Mouse (Mus musculus) bone marrow macrophage, adult 2 months (primary cell): ENCODE results near the gene Erich3. TPM values are rescaled to one million over a fixed set of nuclear protein-coding genes. Genes with fewer than 3 reads are reported as not detected.

ENCODE experiments used
- H3K27ac ChIP-seq: 2 replicates; pipeline ENCODE4 v1.5.1; 2012; ENCODE audit warnings: low read depth, low read length; ENCODE audit not compliant: insufficient read depth
- H3K4me1 ChIP-seq: 2 replicates; pipeline ENCODE4 v1.6.1; 2012; ENCODE audit warnings: low read length; ENCODE audit not compliant: control insufficient read depth, insufficient read depth
- H3K4me3 ChIP-seq: 2 replicates; pipeline ENCODE4 v1.5.1; 2012; ENCODE audit warnings: mild to moderate bottlenecking, low read length, moderate library complexity; ENCODE audit not compliant: insufficient read depth
- CTCF ChIP-seq: IDR thresholded peaks from 2 replicates; pipeline ENCODE4 v1.5.1; 2012; ENCODE audit warnings: low read depth, mild to moderate bottlenecking, low read length, moderate library complexity
- POLR2A ChIP-seq: IDR thresholded peaks from 2 replicates; pipeline ENCODE4 v1.6.1; 2012; ENCODE audit warnings: mild to moderate bottlenecking, low read depth, low read length, borderline replicate concordance
- polyA plus RNA-seq: library from polyadenylated mRNA; stranded (reverse); fragments of >200 nt; gene quantifications from 2 replicates; pipeline ENCODE4 v1.2.4, GENCODE M21; 2012; ENCODE audit not compliant: missing spikeins, insufficient read depth, insufficient read length

Erich3 gene
- polyA plus RNA-seq, 1 experiment: not detected

DNA sequence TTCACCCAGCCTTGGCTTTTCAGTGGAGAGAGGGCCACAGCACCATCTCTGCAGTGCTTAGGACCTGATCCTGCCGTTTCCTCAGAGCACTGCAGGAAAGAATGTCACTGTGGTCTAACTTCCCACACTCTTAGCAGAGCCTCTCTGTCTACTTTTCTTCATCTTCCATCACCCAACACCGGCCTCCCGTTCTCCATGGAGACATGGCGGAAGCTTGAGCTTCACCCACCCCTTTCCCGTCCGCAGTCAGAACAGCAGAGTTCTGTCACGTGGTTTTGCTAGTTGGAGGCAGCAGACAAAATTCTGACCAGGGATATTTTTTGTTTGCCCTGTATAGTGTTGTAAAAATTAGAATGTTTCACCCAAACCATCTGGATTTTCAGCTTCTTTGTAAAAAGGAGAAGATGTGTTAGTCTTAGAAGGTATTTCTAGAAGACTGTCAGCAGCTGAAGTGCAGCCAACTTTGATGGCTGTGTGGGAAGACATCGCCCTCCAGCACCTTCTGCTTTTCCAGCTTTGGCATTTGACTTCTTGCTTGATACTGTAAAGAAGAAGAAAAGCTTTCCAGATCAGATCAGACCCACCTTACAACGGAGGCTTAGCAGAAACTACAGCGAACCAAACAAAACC is 12.4 kb upstream of the Erich3 start:
- H3K4me3 ChIP-seq: no peak overlapping the region
- TF ChIP-seq POLR2A: no peak
- TF ChIP-seq CTCF: no peak
- no peak overlapping the region for H3K27ac ChIP-seq
- no peaks in the 10 kb centered on the region for H3K4me1 ChIP-seq

DNA sequence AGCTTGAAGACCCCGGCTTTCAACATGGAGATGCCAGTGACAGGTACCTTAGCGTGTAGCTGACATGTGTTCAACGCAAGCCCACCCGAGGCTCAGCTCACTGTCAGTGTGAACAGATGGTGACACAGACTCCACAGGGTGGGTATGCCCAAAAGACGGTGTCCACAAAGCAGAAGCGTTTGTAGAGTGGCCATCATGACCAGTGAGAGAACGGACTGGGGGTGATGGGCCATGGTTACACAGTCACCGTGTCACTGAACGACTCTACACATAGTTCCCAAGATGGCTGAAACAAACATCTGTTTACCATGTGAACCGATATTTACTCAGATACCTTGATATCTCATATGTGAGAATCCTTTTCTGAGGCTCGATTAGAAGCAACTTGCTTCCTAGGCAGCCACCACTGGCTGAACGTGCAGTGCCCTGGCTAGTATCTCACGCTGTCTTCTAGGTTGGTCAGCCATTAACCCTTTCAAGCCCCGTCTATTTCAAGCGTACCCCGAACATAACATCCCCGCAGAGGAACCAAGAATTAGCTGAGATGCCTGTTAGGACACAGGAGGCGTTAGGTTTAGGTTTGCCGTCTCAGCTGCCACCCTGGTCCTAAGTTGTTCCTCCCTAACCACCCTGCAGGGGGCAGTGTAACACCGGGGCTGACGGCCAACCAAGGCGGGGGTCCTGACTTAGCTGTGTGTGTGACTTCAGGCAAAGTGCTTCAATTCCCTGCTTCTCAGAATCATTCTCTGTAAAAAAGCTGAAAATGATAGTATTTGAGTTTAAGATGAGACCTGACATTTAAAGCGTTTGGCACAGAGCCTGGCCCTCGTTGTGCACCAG is 10.9 kb upstream of the Erich3 start:
- no peak overlapping the region for H3K4me3 ChIP-seq
- H3K27ac ChIP-seq: no peak overlapping the region
- TF ChIP-seq POLR2A: no peak
- peak; percentile 93 for TF ChIP-seq CTCF
- H3K4me1 ChIP-seq: no peaks in the 10 kb centered on the region

DNA sequence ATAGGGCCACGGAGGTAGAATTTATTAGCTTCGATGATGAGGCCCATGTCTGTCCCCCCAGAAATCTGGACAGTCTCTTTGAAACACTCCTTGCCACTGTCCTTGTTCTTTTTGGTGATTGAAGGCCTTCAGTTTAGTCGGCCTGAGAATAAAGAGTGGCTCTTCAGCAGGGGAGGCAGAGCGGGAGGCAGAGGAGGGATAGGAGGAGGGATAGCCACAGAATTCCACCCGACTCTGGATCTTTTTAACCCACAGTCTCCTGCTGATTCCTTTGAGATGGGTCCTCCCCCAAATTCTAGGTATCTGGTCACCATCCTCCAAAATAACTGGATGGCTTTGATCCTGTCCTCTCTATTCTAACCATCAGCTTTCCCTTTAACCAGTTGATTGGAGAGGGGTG is 10.2 kb upstream of the Erich3 start:
- H3K4me3 ChIP-seq: no peak overlapping the region
- H3K27ac ChIP-seq: no peak overlapping the region
- TF ChIP-seq CTCF (no peak), POLR2A (no peak)

DNA sequence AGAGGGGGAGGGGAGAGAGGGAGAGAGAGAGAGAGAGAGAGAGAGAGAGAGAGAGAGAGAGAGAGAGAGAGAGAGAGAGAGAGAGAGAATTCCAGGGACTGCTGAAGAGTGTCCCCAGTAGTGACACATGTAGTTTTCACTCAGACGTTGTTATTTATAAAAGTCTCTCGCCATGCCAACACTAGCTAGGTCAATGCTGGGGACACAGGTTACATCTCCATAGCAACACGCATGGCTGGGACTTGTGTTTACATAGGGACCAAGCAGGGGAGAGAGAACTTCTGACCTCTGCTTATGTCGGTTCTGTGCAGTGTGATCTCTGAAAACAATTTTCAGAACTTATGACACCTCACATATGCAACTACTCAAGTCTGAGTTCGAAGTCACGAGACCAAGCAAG is 9.4 kb upstream of the Erich3 start:
- TF ChIP-seq POLR2A: no peak
- no peak for TF ChIP-seq CTCF
- Histone ChIP-seq H3K4me1 (no peaks in the 10 kb centered on the region), H3K27ac (no peak overlapping the region), H3K4me3 (no peak overlapping the region)

More for the DNA sequence above, 10.2 kb upstream of the Erich3 start:
- H3K4me1 ChIP-seq: no peaks in the 10 kb centered on the region

DNA sequence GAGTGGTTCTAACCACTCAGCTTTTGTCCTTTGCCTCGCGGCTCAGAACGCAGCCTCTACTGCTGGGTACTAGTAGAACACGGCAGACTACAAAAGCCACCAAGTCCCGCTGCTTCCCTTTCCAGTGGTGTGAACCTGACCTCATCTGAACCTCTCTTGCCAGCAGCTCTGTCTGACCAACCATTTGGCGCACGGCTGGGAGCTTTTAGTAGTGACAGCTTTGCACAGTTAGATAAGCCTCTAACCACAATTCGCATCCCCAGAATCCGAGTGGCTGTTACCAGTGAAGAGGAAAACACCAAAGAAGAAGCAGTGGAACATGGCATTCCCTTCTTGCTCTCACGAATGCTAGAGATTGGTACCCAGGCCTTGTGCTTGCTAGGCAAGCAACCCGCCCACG is 8.8 kb upstream of the Erich3 start:
- Histone ChIP-seq H3K4me3 (no peak overlapping the region), H3K4me1 (no peaks in the 10 kb centered on the region), H3K27ac (no peak overlapping the region)
- TF ChIP-seq POLR2A: no peak
- no peak for TF ChIP-seq CTCF

DNA sequence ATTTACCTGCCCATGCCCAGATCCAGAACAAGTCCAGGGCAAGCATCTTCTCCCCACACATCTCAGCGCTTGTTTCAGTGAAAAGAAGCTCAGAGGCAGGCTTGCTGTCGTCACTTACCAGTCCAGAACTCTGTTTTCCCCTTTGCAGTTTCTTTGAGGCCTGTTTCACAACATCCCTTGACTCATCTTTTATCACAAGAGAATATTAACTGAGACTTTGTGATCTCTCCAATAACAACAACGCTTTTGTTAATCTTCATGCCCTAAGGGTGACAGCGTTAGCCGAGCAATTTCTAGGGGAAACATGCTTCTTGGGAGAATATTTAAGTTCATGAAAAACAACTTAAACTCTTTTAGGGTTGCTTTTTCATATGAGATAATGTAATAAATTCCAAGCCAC is 7.9 kb upstream of the Erich3 start:
- Histone ChIP-seq H3K27ac (no peak overlapping the region), H3K4me1 (no peaks in the 10 kb centered on the region), H3K4me3 (no peak overlapping the region)
- TF ChIP-seq POLR2A (no peak), CTCF (no peak)

DNA sequence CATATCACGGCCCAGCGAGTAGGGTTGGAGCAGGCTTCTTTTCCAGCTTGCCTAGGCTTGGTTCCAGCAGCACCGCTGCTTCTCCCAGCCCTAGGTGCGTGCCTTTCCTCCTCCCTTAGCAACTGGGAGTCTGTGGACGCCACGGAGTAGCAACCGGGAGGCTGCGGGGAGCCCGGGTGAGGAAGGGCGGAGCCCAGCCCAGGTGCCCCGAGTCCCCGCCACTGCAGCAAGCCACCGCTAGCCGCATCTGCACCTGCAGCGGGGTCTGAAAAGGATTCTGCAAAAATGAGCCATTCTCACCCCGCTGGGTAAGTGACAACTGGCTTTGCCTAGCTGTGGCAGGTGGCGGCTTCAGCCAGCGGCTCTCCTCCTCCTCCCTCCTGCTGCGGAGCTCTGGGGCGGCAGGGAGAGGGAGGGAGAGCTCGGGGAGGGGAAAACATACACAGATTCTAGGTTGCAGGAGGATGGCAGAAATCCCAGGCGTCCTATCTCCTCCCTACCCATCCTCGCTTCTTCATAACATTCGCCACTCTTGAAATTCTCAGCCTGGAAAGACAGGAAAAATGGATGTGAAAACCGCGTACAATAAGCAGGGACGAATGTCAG is 420 bp downstream of the Erich3 start:
- Histone ChIP-seq H3K27ac (no peak overlapping the region), H3K4me1 (no peaks in the 10 kb centered on the region), H3K4me3 (no peak overlapping the region)
- no peak for TF ChIP-seq POLR2A
- no peak for TF ChIP-seq CTCF

DNA sequence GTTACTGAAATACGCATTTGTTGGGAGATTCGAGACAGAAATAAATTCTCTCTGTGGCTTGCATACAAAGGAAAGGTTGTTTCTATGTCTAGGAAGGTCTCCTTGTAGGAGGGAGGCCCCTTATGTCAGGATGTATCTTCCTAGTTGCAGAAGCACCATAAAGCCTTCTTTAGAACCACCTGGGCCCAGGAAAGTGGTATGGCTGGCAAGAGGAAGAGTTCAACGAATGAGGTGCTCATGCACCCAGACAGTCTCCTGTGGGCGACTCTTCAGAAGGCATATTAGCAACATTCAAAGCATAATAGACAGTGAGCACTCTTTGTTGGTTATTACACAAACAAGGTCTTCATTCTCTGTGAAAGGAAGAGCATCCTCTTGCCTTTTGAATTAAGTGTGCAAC is 977 bp downstream of the Erich3 start:
- Histone ChIP-seq H3K27ac (no peak overlapping the region), H3K4me1 (no peaks in the 10 kb centered on the region), H3K4me3 (no peak overlapping the region)
- TF ChIP-seq CTCF: no peak
- no peak for TF ChIP-seq POLR2A

DNA sequence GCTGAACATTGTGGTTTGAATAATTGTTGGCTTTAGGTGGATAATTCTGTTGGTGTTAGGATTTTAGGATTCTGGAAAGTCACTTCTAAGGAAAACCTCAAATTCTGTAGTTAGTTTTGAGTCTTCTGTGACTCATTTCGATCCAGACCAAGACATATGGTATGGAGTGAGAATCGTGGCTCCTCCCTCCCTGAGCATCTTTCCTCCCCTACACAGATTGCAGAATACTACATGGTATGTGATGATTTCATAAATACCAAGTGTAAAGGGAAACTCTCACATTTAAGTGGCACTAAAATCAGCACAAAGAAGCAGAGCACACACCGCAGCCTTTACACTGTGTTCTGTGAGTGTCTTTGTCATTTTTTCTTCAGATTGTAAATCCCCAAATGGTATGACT is 4.8 kb downstream of the Erich3 start:
- no peak overlapping the region for H3K27ac ChIP-seq
- H3K4me1 ChIP-seq: no peaks in the 10 kb centered on the region
- no peak for TF ChIP-seq CTCF
- no peak for TF ChIP-seq POLR2A
- no peak overlapping the region for H3K4me3 ChIP-seq

DNA sequence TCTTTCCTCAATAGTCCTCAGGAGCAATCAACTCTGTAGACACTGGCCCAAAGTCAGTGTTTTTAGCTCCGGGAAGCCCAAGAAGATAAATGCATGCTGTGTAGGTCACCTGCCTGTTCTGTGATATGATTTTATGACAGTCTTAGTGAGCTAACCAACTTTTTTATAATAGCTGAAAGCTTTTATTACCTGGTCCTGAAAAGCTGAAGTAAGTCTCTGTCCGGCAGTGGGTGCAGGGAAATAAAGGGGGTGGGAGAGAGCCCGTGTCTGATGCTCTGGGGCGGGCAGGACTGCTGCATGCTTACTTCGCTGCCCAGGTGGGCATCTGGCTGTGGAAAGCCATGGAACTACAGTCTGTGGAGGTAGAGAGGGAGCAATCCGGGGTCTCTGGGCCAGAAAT is 6.9 kb downstream of the Erich3 start:
- TF ChIP-seq POLR2A (no peak), CTCF (no peak)

More for the DNA sequence above, 6.9 kb downstream of the Erich3 start:
- H3K27ac ChIP-seq: no peak overlapping the region
- H3K4me1 ChIP-seq: no peaks in the 10 kb centered on the region
- no peak overlapping the region for H3K4me3 ChIP-seq
